Mouse (Mus musculus) kidney, postnatal 14 days (tissue): ENCODE data around the gene Dap.

ENCODE experiments used
- DNase-seq: peaks from one replicate; pipeline ENCODE4 v3.0.0; 2022; ENCODE audit warnings: mixed read lengths

Gene Dap

GRCm38 (mm10) chr15:31265404-31265803, 41.3 kb downstream of the Dap start:
- DNase-seq, result no peak

- no peak for DNase-seq
Measured at GRCm38 (mm10) chr15:31265845-31266244, 41.7 kb downstream of the Dap start.

- no peak for DNase-seq
Measured at GRCm38 (mm10) chr15:31268148-31268547, 44.0 kb downstream of the Dap start.

GRCm38 (mm10) chr15:31269558-31269957, 45.4 kb downstream of the Dap start:
- DNase-seq, result no peak

GRCm38 (mm10) chr15:31272695-31273094, 48.6 kb downstream of the Dap start:
- DNase-seq, result no peak

- no peak for DNase-seq
Measured at GRCm38 (mm10) chr15:31273509-31273908, 49.4 kb downstream of the Dap start.

- DNase-seq, result no peak
Measured at GRCm38 (mm10) chr15:31278090-31278489, 54.0 kb downstream of the Dap start.

GRCm38 (mm10) chr15:31279120-31279519, 55.0 kb downstream of the Dap start:
- DNase-seq, result peak; percentile 55

GRCm38 (mm10) chr15:31279577-31280004, 55.5 kb downstream of the Dap start:
- DNase-seq, result peak; percentile 22

- DNase-seq, result no peak
Measured at GRCm38 (mm10) chr15:31280059-31280458, 55.9 kb downstream of the Dap start.

- no peak for DNase-seq
Measured at GRCm38 (mm10) chr15:31280683-31281082, 56.6 kb downstream of the Dap start.

- DNase-seq, result no peak
Measured at GRCm38 (mm10) chr15:31281830-31282229, 57.7 kb downstream of the Dap start.

GRCm38 (mm10) chr15:31282353-31282752, 58.2 kb downstream of the Dap start:
- peak; percentile 45 for DNase-seq

- DNase-seq, result peak; percentile 29
Measured at GRCm38 (mm10) chr15:31284142-31284541, 60.0 kb downstream of the Dap start.

- no peak for DNase-seq
Measured at GRCm38 (mm10) chr15:31284922-31285631, 61.0 kb downstream of the Dap start.

GRCm38 (mm10) chr15:31285695-31286094, 61.6 kb downstream of the Dap start:
- no peak for DNase-seq

GRCm38 (mm10) chr15:31292627-31293026, 68.5 kb downstream of the Dap start:
- DNase-seq, result no peak

GRCm38 (mm10) chr15:31294311-31294710, 70.2 kb downstream of the Dap start:
- no peak for DNase-seq

- DNase-seq, result no peak
Measured at GRCm38 (mm10) chr15:31296882-31297776, 73.0 kb downstream of the Dap start.

GRCm38 (mm10) chr15:31297777-31298137, 73.6 kb downstream of the Dap start:
- DNase-seq, result no peak

GRCm38 (mm10) chr15:31299258-31299917, 75.3 kb downstream of the Dap start:
- no peak for DNase-seq

GRCm38 (mm10) chr15:31302293-31302990, 78.3 kb downstream of the Dap start:
- peak; percentile 15 for DNase-seq

GRCm38 (mm10) chr15:31304302-31304701, 80.2 kb downstream of the Dap start:
- no peak for DNase-seq
